Mouse (Mus musculus) right cerebral cortex, postnatal 4 days (tissue): Measurements from ENCODE around the gene Gm28035.

Source experiments
- DNase-seq: peaks from one replicate; pipeline ENCODE4 v3.0.0-alpha.2; 2022

Gene Gm28035

DNA sequence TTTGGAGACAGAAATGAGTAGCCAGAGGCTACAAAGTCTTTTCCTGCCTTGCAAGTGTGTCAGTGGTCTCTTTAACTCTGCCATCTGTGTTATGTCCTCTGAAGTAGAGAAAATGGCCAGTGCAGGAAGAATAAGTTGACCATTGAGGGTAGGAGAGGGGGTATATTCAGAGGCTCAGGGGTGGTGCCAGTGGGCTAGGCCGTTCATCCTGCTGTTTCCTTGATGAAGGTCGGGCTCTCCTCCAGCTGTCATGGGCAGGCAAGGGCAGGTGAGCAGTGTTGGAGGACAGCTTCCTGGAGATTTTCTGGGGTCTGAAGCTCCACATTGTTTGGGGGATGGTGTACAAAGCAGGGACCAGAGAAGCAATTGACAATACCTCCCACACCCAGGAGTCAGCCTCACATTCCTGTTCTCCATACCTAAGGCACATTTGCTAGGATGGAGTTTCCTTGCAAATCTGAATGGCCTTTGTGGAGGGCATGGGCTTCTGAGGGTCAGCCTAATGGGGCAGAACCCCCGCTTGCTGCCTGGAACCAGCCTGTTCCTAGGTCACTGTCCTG is 1.4 kb upstream of the Gm28035 start:
- no peak for DNase-seq

- DNase-seq: no peak
These were observed 590 bp upstream of the Gm28035 start for GRCm38 (mm10) chr2:30239777-30240176.

DNA sequence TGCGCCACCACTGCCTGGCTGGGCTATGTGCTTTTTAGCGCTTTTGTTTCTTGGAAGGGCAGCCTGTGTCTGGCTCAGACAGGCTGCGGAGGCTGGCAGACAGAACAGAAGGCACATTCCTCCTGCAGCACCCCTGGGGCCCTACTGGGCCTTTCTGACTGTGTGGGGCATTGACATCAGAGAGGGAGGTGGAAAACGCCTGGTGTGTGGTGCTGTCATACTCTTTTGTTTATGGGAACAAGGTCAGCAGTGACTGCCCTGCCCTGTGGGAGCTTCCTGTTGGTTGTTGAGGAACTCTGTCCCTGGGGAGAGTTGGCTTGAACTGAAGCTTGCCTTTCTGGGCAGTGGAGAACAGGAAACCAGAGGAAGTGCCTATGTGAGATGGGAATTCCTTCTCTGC is 2.1 kb downstream of the Gm28035 start:
- DNase-seq: no peak

DNA sequence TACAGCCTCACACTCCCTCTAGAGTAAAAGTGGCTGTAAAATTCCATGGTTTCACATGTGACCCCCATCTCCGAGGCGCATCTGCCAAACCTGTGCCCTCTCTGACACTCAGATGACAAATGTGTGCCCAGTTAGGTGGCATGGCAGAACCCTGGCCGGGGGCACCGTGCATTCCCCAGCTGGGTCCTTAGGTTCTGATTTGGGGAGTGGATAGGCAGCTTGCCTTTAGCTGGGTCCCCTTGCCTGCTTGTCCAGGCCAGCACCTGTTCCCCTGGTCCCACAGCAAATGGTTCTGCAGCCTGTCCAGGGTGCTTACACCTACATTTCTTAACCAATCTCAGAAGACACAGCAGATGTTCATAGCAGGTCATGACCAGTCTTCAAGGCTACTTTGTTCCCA is 3.0 kb downstream of the Gm28035 start:
- no peak for DNase-seq

DNA sequence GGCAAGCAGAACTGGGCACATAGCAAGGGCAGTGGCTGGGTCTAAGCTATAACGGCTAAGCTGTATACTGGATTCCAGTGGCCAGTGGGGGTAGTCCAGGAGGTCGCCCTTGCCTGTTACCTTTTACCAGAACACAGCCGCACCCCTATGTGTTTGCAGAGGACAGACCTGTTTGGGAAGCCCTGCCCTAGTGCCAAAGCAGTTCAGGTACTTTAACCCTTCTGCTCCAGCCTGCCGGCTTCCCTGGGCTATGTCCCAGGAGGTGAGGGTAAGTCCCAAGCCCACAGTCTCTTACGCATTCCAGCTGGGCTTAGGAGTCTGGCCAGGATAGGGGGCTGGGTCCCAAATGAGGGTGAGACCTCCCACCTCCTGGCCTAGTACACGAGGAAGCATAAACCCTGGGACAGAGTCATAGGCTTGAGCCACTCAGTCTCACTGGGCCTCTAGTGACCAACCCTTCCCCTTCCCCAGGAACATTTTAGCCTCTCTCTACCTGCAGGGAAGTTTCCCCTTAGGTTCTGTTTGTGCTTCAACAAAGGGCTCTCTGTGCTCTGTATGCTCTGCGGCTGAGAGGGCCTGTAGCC is 4.3 kb downstream of the Gm28035 start:
- DNase-seq: no peak

DNA sequence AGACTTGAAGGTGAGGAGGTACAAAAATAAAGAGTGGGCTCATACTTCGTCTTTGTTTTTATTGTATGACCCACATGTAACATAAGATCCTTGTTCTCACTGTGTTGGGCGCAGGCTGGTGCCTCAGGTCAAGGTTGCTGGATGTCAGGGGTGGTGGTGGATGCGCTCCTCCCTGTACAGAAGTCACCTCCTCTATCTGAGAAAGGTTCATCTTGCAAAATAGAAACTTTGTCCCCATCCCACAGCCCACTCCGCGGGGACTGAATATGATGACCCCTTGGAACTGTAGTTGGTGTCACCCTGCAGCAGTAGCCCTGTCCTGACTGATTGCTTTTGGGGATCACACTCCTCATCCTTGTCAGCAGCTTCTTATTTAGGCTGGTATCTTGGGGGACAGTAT is 6.7 kb downstream of the Gm28035 start:
- no peak for DNase-seq

GRCm38 (mm10) chr2:30247681-30248080 is 7.3 kb downstream of the Gm28035 start:
- no peak for DNase-seq

- DNase-seq: no peak
These were observed 8.8 kb downstream of the Gm28035 start for GRCm38 (mm10) chr2:30249182-30249581.

- DNase-seq: no peak
These were observed 10.1 kb downstream of the Gm28035 start for GRCm38 (mm10) chr2:30250166-30251128.

DNA sequence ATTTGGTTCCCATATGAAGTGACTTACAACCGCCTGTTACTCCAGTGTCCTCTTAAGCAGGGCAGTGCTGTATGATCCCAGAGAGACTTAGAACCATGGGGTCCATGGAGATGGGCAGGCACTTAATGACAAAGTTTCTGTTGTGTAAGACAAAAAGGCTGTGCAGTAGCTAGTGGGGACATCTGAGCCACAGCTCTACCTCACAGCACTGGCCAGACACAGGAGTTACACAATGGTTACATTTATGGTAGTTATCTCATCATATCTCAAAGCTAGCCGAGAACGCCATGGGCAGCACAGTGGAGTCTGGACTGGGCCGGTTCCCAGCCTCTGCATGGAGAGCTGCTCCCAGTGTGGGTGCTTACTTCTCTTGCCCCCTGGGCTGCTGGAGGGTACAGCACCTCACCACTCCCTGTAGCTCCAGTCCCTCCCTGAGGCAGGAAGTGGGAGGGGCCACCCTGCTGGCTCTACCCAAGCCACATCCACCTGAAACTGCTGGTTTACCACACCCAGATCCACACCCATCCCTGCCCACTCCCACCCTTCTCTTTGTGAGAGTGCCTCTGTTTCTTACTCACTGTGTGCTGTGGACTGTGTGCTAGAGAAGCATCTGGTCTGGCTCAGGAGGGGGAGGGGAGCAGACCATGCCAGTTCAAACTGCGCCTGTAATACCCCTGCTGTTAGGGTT is 11.2 kb downstream of the Gm28035 start:
- DNase-seq: no peak

DNA sequence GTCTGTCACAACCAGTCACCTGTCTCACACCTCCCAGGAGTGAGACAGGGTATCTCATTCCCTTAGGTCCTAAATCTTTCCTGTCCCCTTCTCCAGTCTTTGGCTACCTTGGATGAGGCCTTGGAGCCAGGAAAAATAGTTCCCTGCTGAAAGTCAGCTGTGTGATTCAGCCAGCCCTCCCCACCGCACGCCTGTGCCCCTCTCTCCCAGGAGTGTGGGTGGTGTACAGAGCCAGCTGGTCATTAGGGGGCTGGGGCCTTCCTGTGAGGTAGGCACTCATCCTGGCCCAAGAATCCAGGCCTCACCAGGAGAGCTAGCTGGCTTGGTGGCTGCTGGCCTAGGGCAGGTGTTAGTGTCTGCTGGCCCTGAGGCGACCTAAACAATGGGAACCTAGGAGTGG is 12.2 kb downstream of the Gm28035 start:
- DNase-seq: no peak

GRCm38 (mm10) chr2:30253809-30254208 is 13.4 kb downstream of the Gm28035 start:
- no peak for DNase-seq

- DNase-seq: no peak
These were observed 15.4 kb downstream of the Gm28035 start for GRCm38 (mm10) chr2:30255631-30256395.

DNA sequence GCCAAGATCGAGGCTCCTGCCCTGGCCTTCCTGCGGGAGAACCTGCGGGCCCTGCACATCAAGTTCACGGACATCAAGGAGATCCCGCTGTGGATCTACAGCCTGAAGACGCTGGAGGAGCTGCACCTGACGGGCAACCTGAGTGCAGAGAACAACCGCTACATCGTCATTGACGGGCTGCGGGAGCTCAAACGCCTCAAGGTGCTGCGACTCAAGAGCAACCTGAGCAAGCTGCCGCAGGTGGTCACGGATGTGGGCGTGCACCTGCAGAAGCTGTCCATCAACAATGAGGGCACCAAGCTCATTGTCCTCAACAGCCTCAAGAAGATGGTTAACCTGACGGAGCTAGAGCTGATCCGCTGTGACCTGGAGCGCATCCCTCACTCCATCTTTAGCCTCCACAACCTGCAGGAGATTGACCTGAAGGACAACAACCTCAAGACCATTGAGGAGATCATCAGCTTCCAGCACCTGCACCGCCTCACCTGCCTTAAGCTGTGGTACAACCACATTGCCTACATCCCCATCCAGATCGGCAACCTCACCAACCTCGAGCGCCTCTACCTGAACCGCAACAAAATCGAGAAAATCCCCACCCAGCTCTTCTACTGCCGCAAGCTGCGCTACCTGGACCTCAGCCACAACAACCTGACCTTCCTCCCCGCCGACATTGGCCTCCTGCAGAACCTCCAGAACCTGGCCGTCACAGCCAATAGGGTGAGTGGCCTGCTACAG is 16.4 kb downstream of the Gm28035 start:
- DNase-seq: no peak

DNA sequence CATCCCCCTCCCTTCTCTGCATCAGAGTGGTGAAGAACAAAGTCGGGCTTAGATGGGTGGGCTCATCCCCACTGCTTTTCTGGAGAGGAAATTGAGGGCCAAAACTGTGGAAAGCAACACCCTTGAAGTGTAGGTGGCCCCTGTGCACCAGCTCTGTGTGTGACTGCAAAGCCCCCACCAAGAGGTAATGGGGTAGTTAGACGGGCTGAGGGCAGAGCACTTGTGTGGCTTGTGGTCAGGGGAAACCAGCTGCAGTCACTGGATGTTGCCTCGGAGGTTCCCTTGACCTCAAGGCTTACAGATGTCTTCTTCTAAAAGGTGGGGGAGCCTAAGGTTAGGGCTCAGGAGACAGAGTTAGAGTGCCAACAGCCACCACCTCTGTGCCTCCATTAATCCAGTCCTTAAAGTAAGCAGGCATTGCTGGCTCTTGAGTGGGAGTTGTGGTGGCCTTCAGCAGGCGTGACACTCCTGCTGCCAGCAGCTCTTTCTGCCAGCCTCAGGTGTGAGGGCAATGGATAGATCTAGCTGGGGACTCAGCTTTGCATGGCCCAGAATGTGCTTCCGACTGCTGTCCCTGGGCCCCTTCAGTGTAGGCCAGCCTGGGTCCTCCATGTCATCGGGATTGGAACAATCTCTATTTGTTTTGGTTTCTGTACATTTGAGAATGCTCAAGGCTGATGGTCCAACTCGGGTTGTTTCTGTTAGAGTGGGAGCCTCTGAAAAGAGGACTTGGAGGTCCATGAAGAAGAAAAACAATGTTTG is 17.5 kb downstream of the Gm28035 start:
- DNase-seq: no peak

DNA sequence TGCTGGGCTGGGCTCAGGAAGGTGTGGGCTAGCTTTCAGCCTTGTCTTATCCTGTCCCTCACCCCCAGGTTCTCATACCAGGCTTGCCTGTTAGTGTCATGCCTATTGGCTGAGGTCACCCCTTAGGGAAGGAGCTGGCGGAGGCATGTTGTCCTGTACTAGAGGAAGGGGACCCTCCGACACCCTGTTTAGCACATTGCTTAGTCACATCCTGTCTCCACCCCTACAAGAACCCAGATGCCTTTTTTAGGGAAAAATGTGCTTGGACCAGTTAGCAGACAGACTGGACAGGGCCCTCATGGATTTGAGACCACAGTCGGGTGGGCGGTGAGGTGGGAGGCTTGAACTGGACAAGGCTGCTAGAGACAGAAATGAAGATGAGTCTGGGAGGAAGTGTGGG is 18.2 kb downstream of the Gm28035 start:
- no peak for DNase-seq

DNA sequence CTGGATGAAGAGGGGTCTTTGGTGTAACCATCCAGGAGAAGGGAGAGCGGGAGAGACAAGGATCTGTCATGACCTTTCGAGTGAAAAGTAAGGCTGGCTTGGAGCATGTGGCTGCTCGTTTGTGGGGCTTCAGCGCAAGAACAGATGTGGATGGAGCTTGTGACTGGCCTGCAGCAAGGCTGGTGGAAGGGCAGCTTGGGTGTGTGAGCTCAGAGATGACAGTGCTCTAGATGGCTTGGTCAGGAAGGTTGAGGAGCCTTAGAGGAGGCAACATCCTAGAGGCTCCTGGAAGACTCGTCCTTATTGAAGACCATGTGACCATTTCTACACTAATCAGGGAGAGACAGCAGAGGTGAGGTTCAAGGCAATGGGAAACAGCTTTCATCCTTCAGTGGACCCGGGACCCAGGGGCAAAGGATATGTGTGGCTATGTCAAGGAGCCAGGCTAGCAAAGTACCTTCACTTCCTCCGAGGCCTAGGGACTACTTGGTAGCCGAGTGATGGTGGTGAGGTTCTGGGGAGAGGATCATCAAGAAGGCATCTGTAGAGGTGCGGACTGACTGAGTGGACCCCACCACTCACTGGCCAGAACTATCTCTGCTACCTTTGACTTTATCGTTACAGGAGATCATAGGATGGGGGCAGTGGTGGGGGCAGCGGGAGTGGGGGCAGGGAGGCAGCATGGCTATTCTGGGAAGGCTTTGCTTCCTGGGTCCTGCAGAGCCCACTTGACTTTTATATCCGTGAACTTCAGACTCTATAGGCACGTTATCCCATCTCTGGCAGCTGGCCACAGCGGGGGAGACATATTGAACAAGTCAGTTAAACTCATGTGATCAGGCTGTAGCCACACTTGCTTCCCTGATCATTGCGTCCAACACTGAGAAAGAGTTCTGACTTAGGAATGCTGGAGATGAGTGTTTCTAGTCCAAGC is 19.0 kb downstream of the Gm28035 start:
- no peak for DNase-seq

DNA sequence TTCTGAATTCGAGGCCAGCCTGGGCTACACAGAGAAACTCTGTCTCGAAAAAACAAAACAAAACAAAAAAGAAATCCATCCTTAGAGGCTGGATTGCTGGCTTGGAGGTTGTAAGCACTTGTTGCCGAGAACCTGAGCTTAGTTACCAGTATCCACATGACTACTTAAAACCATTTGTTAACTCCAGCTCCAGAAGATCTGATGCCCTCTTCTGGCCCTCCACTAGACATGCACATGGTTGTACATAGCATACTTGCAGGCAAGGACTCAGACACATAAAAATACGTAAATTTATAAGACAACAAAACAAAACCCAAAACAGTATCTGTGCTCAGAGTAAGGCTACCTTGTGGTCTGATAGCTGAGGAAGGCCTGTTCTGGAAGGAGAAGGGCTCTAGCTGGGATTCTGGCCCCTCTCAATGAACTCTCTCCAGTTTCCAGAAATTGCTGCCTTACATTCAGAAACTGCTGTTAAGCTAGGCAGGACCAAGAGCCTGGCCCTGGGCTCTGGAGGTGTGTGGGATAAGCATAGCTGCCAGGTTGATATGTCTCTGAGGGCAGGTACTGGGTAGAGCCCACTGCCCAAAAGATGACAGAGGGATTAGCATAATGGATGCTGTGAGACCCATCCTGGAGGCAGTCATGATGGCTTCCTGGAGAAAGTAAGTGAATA is 20.8 kb downstream of the Gm28035 start:
- no peak for DNase-seq
